Mouse (Mus musculus) brain, embryonic 14.5 days (tissue): ENCODE data around the gene Orm1. TPM values are rescaled to one million over a fixed set of nuclear protein-coding genes. Genes with fewer than 3 reads are reported as not detected.

ENCODE experiments used
- DNase-seq: peaks from one replicate; pipeline ENCODE4 v3.0.0-alpha.2; 2011; ENCODE audit warnings: low read depth
- CTCF ChIP-seq: fragments of 200-500 bp; IDR thresholded peaks from 2 replicates; pipeline ENCODE4 v1.5.1; 2012; ENCODE audit warnings: inconsistent platforms, mild to moderate bottlenecking, moderate library complexity, borderline replicate concordance; ENCODE audit not compliant: insufficient read depth, insufficient read length; ENCODE audit errors: extremely low read depth
- POLR2A ChIP-seq: fragments of 200-500 bp; IDR thresholded peaks from 2 replicates; pipeline ENCODE4 v1.6.1; 2012; ENCODE audit warnings: mild to moderate bottlenecking, inconsistent platforms, borderline replicate concordance; ENCODE audit not compliant: poor library complexity, insufficient read depth, insufficient read length, severe bottlenecking; ENCODE audit errors: extremely low read depth
- polyA plus RNA-seq: library from polyadenylated mRNA; depleted of rRNA; stranded (reverse); fragments of >200 nt; gene quantifications from 2 replicates; pipeline ENCODE4 v1.2.3, GENCODE M21; 2012; rRNA removed

The Orm1 gene
- not detected in 2 replicates for polyA plus RNA-seq

- TF ChIP-seq POLR2A (no peak), CTCF (no peak)
- DNase-seq, result no peak
Observed at GRCm38 (mm10) chr4:63344295-63344694, at the start of gene Orm1. Gene Orm1 (plus strand): TSS chr4:63344560.

GRCm38 (mm10) chr4:63295641-63296040 lies 48.7 kb upstream of the Orm1 start:
- DNase-seq, result peak; percentile 52
- TF ChIP-seq POLR2A, result no peak
- TF ChIP-seq CTCF, result no peak

- TF ChIP-seq POLR2A (no peak), CTCF (no peak)
- DNase-seq, result no peak
Observed at GRCm38 (mm10) chr4:63296263-63296662, 48.1 kb upstream of the Orm1 start.

GRCm38 (mm10) chr4:63296876-63297275 lies 47.5 kb upstream of the Orm1 start:
- TF ChIP-seq POLR2A (no peak), CTCF (no peak)
- no peak for DNase-seq

GRCm38 (mm10) chr4:63298191-63298590 lies 46.2 kb upstream of the Orm1 start:
- DNase-seq, result no peak
- TF ChIP-seq CTCF (no peak), POLR2A (no peak)

- peak; percentile 74 for DNase-seq
- no peak for TF ChIP-seq CTCF
- TF ChIP-seq POLR2A, result no peak
Observed at GRCm38 (mm10) chr4:63302641-63303040, 41.7 kb upstream of the Orm1 start.

- peak; percentile 93 for DNase-seq
- no peak for TF ChIP-seq POLR2A
- TF ChIP-seq CTCF, result peak; percentile 87
Observed at GRCm38 (mm10) chr4:63307175-63308062, 36.9 kb upstream of the Orm1 start.

GRCm38 (mm10) chr4:63308316-63308715 lies 36.0 kb upstream of the Orm1 start:
- no peak for TF ChIP-seq CTCF
- no peak for TF ChIP-seq POLR2A
- no peak for DNase-seq

GRCm38 (mm10) chr4:63310247-63310855 lies 34.0 kb upstream of the Orm1 start:
- TF ChIP-seq CTCF (no peak), POLR2A (no peak)
- peak; percentile 8 for DNase-seq

- TF ChIP-seq POLR2A (no peak), CTCF (no peak)
- DNase-seq, result no peak
Observed at GRCm38 (mm10) chr4:63311426-63311825, 32.9 kb upstream of the Orm1 start.

- TF ChIP-seq CTCF (no peak), POLR2A (no peak)
- no peak for DNase-seq
Observed at GRCm38 (mm10) chr4:63314063-63314462, 30.3 kb upstream of the Orm1 start.

- TF ChIP-seq POLR2A (no peak), CTCF (no peak)
- DNase-seq, result peak; percentile 20
Observed at GRCm38 (mm10) chr4:63316076-63316746, 28.1 kb upstream of the Orm1 start.

GRCm38 (mm10) chr4:63319566-63319965 lies 24.8 kb upstream of the Orm1 start:
- TF ChIP-seq CTCF, result peak; percentile 81
- peak; percentile 62 for DNase-seq
